Mouse (Mus musculus) intestine, postnatal 0 days (tissue): ENCODE data around the gene Ceacam16. TPM values are rescaled to one million over a fixed set of nuclear protein-coding genes. Genes with fewer than 3 reads are reported as not detected.

ENCODE experiments used
- ATAC-seq: fragments of 200-750 bp; cut with Nextera tagmentation; 2 replicates; pipeline ENCODE4 v1.8.0; 2017; ENCODE audit warnings: mild to moderate bottlenecking, moderate TSS enrichment, moderate library complexity
- H3K27ac ChIP-seq: fragments of 300-500 bp; sonication (generic); 2 replicates; pipeline ENCODE4 v1.5.1; 2014; ENCODE audit warnings: mild to moderate bottlenecking, low read depth, low read length, moderate library complexity
- H3K27me3 ChIP-seq: fragments of 300-500 bp; sonication (generic); replicated peaks from 2 replicates; pipeline ENCODE4 v1.6.1; 2014; ENCODE audit warnings: low read length, mixed read lengths; ENCODE audit not compliant: control insufficient read depth, insufficient read depth
- H3K36me3 ChIP-seq: fragments of 300-500 bp; sonication (generic); 2 replicates; pipeline ENCODE4 v1.6.1; 2014; ENCODE audit warnings: mild to moderate bottlenecking, moderate library complexity; ENCODE audit not compliant: control insufficient read depth, insufficient read depth
- H3K4me1 ChIP-seq: fragments of 300-500 bp; sonication (generic); replicated peaks from 2 replicates; pipeline ENCODE4 v1.6.1; 2014; ENCODE audit warnings: antibody characterized with exemption, low read length, mixed read lengths; ENCODE audit not compliant: control insufficient read depth, insufficient read depth
- H3K4me2 ChIP-seq: fragments of 300-500 bp; sonication (generic); replicated peaks from 2 replicates; pipeline ENCODE4 v1.6.1; 2014; ENCODE audit warnings: low read depth, mild to moderate bottlenecking, moderate library complexity
- H3K4me3 ChIP-seq: fragments of 300-500 bp; sonication (generic); 2 replicates; pipeline ENCODE4 v1.5.1; 2014; ENCODE audit warnings: low read depth, low read length
- H3K9ac ChIP-seq: fragments of 300-500 bp; sonication (generic); 2 replicates; pipeline ENCODE4 v1.6.1; 2014; ENCODE audit warnings: mild to moderate bottlenecking, low read depth, low read length
- H3K9me3 ChIP-seq: fragments of 300-500 bp; sonication (generic); 2 replicates; pipeline ENCODE4 v1.6.1; 2016; ENCODE audit warnings: mixed run types; ENCODE audit not compliant: control insufficient read depth
- CTCF ChIP-seq: sonication (generic); IDR thresholded peaks from 2 replicates; pipeline ENCODE4 v1.5.1; 2016; ENCODE audit warnings: low read depth, mild to moderate bottlenecking, control low read depth, antibody characterized with exemption, moderate library complexity
- WGBS: fragments of 180-500 bp; shearing (Covaris S2); extraction: QIAGEN DNeasy Blood & Tissue Kit; methylation state at CpG from one replicate; pipeline ENCODE4 v1.1.7; 2014; 5-methylcytosine and 5-hydroxymethylcytosine counted together
- polyA plus RNA-seq: library from polyadenylated mRNA; unstranded; fragments of >200 nt; fragmentation: Nextera tagmentation; extraction: Ambion mirVana; gene quantifications from 2 replicates; pipeline ENCODE4 v1.2.1, GENCODE M21; 2015

Gene Ceacam16
- polyA plus RNA-seq, 1 experiment from 2014 or later: not detected

GRCm38 (mm10) chr7:19840371-19840770, 20.7 kb downstream of the Ceacam16 start:
- Histone ChIP-seq H3K27me3 (no peaks in the 10 kb centered on the region), H3K27ac (no peak overlapping the region), H3K9ac (no peak overlapping the region), H3K9me3 (no peaks in the 10 kb centered on the region), H3K4me2 (no peak overlapping the region), H3K36me3 (no peaks in the 10 kb centered on the region), H3K4me3 (no peak overlapping the region), H3K4me1 (0 out of 2 replicates have a peak, but pooled peaks cover 6% of the 10 kb centered on the region)
- no peak for TF ChIP-seq CTCF
- no peak for ATAC-seq
- WGBS: 60% methylated on average over 4 of the region's 4 CpGs

GRCm38 (mm10) chr7:19836843-19837242, 24.3 kb downstream of the Ceacam16 start:
- Histone ChIP-seq H3K27me3 (no peaks in the 10 kb centered on the region), H3K4me1 (0 out of 2 replicates have a peak, but pooled peaks cover 2% of the 10 kb centered on the region), H3K4me2 (no peak overlapping the region), H3K36me3 (no peaks in the 10 kb centered on the region), H3K9ac (no peak overlapping the region), H3K4me3 (no peak overlapping the region), H3K9me3 (no peaks in the 10 kb centered on the region), H3K27ac (peak overlapping the region; percentile 87)
- peak; percentile 76 for ATAC-seq
- 19% methylated on average over 3 of the region's 3 CpGs for WGBS
- no peak for TF ChIP-seq CTCF

GRCm38 (mm10) chr7:19834055-19834454, 27.0 kb downstream of the Ceacam16 start:
- Histone ChIP-seq H3K9ac (no peak overlapping the region), H3K27me3 (no peaks in the 10 kb centered on the region), H3K27ac (no peak overlapping the region), H3K36me3 (no peaks in the 10 kb centered on the region), H3K4me1 (0 out of 2 replicates have a peak, but pooled peaks cover 2% of the 10 kb centered on the region), H3K9me3 (no peaks in the 10 kb centered on the region), H3K4me3 (no peak overlapping the region), H3K4me2 (no peak overlapping the region)
- TF ChIP-seq CTCF: peak; percentile 37
- ATAC-seq: no peak
- WGBS: 73% methylated on average over 3 of the region's 3 CpGs

GRCm38 (mm10) chr7:19831837-19832236, 29.3 kb downstream of the Ceacam16 start:
- Histone ChIP-seq H3K9ac (no peak overlapping the region), H3K4me3 (no peak overlapping the region), H3K36me3 (no peaks in the 10 kb centered on the region), H3K4me1 (0 out of 2 replicates have a peak, but pooled peaks cover 2% of the 10 kb centered on the region), H3K4me2 (no peak overlapping the region), H3K27me3 (no peaks in the 10 kb centered on the region), H3K27ac (peak overlapping the region; percentile 80), H3K9me3 (no peaks in the 10 kb centered on the region)
- no peak for TF ChIP-seq CTCF
- ATAC-seq: peak; percentile 59
- 27% methylated on average over 9 of the region's 9 CpGs for WGBS

- no peak for TF ChIP-seq CTCF
- Histone ChIP-seq H3K4me1 (0 out of 2 replicates have a peak, but pooled peaks cover 2% of the 10 kb centered on the region), H3K9me3 (no peaks in the 10 kb centered on the region), H3K4me3 (peak overlapping the region; percentile 4; the same call in 1 of the 2 replicates), H3K9ac (no peak overlapping the region), H3K4me2 (peak overlapping the region; percentile 28), H3K27ac (peak overlapping the region; percentile 78), H3K27me3 (no peaks in the 10 kb centered on the region), H3K36me3 (no peaks in the 10 kb centered on the region)
- WGBS: 7% methylated on average over 13 of the region's 13 CpGs
- ATAC-seq: peak; percentile 83
These were observed 30.4 kb downstream of the Ceacam16 start for GRCm38 (mm10) chr7:19830682-19831156.

GRCm38 (mm10) chr7:19829694-19830093, 31.4 kb downstream of the Ceacam16 start:
- ATAC-seq: no peak
- H3K27ac ChIP-seq: no peak overlapping the region

More at GRCm38 (mm10) chr7:19829694-19830093, 31.4 kb downstream of the Ceacam16 start:
- Histone ChIP-seq H3K9ac (no peak overlapping the region), H3K4me1 (0 out of 2 replicates have a peak, but pooled peaks cover 2% of the 10 kb centered on the region), H3K27me3 (no peaks in the 10 kb centered on the region), H3K36me3 (no peaks in the 10 kb centered on the region), H3K4me2 (no peak overlapping the region), H3K9me3 (no peaks in the 10 kb centered on the region), H3K4me3 (no peak overlapping the region)
- TF ChIP-seq CTCF: no peak
- WGBS: 90% methylated on average over 3 of the region's 3 CpGs
